Mouse (Mus musculus): ENCODE data around the gene Sfxn5. TPM values are rescaled to one million over a fixed set of nuclear protein-coding genes. Genes with fewer than 3 reads are reported as not detected.

The Sfxn5 gene
- total RNA-seq, 2 experiments from 2014 or later, result 163 to 164 TPM

Small RNAs within 50 kb of the gene (microRNA-seq; reads per million reads assigned to microRNA genes)
- gene Mir705, result 0 reads per million in 2 experiments

Other genes with a start within 250 kb of the Sfxn5 start
- 10 to 100 TPM; 48.4 to 51.5 TPM for gene Spr, start 195.7 kb downstream of the Sfxn5 start, total RNA-seq (2021)
- gene Emx1, start 146.0 kb downstream of the Sfxn5 start, total RNA-seq (2021), result 10 to 100 TPM; 32.5 to 42.6 TPM
- gene Rab11fip5, start 41.2 kb upstream of the Sfxn5 start, total RNA-seq (2021), result 10 to 100 TPM; 81.7 to 82.1 TPM
- gene Noto, start 90.5 kb upstream of the Sfxn5 start, total RNA-seq (2021), result not detected
- gene Smyd5, start 98.6 kb upstream of the Sfxn5 start, total RNA-seq (2021), result 10 to 100 TPM; 54.8 to 55.3 TPM
- gene Cct7, start 118.1 kb upstream of the Sfxn5 start, total RNA-seq (2021), result 100 to 1,000 TPM; 227 to 234 TPM
- gene Pradc1, start 118.5 kb upstream of the Sfxn5 start, total RNA-seq (2021), result 10 to 100 TPM; 20.3 to 28.0 TPM
- gene Fbxo41, start 169.6 kb upstream of the Sfxn5 start, total RNA-seq (2021), result 10 to 100 TPM; 91.2 to 92.5 TPM
- 10 to 100 TPM; 52.1 to 74.8 TPM for gene Egr4, start 180.2 kb upstream of the Sfxn5 start, total RNA-seq (2021)

All from left cerebral cortex, adult 18-20 months (tissue).